Mouse (Mus musculus) right cerebral cortex, postnatal 14 days (tissue): ENCODE measurements around the gene Jtb.

Experiments
- DNase-seq: peaks from one replicate; pipeline ENCODE4 v3.0.0; 2022

The Jtb gene

DNA sequence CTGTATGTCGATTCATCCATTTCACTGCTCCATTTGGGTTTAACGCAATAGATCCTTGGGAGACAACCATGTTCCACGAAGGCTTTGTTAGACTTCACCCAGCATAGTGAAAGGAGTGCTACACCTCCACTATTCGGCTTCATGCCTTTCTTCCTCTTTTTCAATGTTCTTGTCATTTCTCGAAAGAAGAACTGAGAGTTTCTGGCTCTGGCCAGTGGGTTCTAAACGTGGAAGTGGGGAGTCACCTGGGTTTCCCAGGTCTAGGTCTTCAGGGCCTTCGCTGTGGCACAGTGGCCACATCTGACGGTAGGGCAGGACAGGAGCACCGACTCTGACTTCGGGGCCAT is 33.3 kb downstream of the Jtb start:
- DNase-seq, result no peak

GRCm38 (mm10) chr3:90265034-90265931 is 33.9 kb downstream of the Jtb start, which contains the start of gene Dennd4b:
TSS of gene Dennd4b (plus strand) at chr3:90265185.
- DNase-seq, result peak; percentile 85

DNA sequence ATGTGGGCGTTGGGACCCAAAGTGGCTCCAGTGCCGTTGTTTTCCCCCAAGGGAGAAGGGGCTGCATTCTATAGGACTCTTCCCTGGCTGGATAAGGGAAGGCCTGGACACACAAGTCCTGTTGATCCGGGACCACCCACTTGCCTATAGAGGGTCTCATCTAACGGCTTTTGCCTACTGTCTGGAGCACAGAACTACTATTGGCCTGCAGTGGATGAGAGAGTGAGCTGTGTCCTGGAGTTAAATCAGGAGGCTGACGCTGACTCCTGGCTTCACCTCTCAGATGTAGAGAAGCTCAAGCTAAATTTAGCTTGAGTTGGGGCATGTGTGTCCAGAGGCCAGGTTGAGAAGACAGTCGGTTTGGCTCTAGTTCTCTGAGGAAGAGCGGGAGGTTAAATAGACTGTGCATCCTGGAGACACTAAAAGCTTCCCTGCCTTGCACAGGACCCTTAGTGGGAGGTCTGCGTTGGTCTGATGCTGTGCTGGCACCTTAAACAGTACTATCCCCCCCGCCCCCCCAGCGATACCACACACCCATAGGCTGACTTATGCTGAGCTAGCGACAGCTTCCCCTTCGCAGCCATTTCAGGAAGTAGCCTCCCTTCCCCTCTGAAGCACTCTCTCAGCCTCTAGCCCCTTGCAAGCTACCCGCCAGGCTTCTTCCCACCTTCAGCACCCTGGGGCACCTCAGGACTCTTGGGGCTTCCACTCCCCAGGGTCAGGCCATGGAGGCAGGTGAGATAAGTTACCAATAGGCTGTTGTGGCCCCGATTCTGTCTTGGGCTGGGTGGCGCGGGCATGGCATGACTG is 34.7 kb downstream of the Jtb start:
- no peak for DNase-seq

- no peak for DNase-seq
Observed at GRCm38 (mm10) chr3:90266901-90267775, 35.7 kb downstream of the Jtb start.

GRCm38 (mm10) chr3:90268190-90268589 is 36.8 kb downstream of the Jtb start:
- DNase-seq, result no peak

DNA sequence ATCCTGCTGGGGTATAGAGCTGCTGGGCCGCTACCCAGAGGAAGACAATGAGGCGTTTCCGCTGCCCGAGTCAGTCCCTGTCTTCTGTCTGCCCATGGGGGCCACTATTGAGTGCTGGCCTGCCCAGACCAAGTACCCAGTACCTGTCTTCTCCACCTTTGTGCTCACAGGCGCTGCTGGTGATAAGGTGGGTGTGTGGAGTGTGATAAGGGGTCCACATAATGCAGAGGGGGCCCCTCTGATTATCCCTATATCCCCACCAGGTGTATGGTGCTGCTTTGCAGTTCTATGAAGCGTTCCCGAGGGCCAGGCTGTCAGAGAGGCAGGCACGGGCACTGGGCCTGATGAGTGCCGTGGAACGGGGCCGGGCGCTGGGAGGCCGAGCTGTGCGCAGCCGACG is 37.6 kb downstream of the Jtb start:
- no peak for DNase-seq

- DNase-seq, result no peak
Observed at GRCm38 (mm10) chr3:90270784-90271183, 39.4 kb downstream of the Jtb start.

DNA sequence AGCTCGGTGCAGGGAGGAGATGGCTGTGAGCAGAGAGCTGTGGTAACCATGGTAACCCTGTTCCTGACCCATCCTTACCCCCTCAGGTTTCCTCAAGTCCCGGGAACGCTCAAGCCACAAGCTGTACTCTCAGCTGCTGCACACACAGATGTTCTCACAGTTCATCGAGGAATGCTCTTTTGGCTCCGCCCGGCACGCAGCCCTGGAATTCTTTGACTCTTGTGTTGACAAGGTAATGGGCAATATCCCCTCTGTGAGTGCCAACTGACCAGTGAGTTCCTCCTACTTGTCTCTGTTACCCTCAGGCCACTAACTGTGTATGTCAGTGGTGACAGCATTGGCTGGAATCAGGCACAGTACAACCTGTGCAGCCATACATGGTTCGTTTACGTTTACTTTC is 40.8 kb downstream of the Jtb start:
- DNase-seq, result no peak

GRCm38 (mm10) chr3:90273855-90274254 is 42.5 kb downstream of the Jtb start:
- no peak for DNase-seq

DNA sequence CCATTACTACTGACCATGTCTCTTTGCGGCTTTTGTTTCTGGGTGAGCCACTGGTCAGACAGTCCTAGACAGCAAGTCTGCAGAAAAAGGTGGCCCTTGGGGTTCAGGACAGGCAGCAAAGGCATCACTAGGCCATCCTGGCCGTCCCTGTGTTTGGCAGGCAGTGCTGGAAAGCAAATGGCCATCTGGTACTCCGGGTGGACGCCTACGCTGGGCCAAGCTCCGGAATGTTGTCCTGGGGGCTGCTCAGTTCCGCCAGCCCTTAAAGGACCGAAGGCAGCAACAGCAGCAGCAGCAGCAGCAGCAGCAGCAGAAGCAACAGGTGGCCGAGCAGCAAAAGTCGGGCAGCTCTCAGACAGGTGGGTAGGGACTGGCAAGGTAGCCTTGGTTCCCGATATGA is 43.9 kb downstream of the Jtb start:
- no peak for DNase-seq

- no peak for DNase-seq
Observed at GRCm38 (mm10) chr3:90276858-90277257, 45.5 kb downstream of the Jtb start.

DNA sequence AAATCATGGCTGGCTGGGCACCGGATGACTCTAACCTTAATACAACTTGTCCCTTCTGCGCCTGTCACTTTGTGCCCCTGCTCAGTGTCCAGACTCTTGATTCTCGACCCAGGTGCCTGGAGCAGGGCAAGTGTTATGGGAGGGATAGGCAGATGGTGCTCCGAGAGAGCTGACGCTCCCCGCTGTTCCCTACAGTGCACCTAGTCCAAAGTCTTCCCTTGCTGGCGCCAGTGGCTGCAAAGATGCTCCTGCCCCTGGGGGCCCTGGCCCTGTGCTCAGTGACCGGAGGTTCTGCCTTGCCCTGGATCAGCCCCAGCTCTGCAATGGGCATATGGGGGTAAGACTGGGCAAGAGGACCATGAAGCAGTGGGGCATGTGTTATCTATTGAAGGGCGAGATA is 46.4 kb downstream of the Jtb start:
- no peak for DNase-seq

DNA sequence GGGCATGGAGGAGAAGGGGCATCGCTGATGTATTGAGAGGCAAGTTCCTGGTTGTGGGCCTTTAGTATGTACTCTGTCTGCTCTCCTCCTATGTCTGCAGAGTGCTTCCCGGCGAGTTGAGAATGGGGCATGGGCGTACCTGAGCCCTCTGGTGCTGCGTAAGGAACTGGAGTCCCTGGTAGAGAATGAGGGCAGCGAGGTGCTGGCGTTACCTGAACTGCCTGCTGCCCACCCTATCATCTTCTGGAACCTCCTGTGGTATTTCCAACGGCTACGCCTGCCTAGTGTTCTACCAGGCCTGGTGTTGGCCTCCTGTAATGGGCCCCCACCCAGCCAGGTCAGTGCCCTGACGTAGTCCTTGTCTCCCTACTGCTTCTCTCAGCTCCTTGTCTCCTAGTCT is 46.8 kb downstream of the Jtb start:
- no peak for DNase-seq

GRCm38 (mm10) chr3:90279216-90279615 is 47.8 kb downstream of the Jtb start:
- no peak for DNase-seq

GRCm38 (mm10) chr3:90279743-90280142 is 48.3 kb downstream of the Jtb start:
- no peak for DNase-seq

- DNase-seq, result no peak
Observed at GRCm38 (mm10) chr3:90280708-90281107, 49.3 kb downstream of the Jtb start.

DNA sequence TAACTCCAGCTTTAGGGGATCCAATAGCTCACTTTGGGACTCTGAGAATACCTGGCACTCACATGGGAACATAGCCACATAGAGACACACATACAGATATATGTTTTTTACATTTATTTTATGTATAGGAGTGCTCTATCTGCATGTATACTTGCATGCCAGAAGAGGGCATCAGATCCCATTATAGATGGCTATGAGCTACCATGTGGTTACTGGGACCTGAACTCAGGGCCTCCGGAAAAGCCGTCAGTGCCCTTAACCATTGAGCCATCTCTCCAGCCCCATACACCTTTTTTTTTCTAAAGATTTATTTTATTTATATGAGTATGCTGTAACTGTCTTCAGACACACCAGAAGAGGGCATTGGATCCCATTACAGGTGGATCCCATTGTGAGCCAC is 52.8 kb downstream of the Jtb start:
- DNase-seq, result no peak
